In genomic region chr3:121449527-121449926, GRCm38 (mm10) we compare ENCODE assay signal across 13 mouse cellular contexts. TPM values are rescaled to one million over a fixed set of nuclear protein-coding genes. Genes with fewer than 3 reads are reported as not detected.
DNase-seq lines count a peak whose midpoint lies in the region; ATAC-seq and TF ChIP-seq lines count a peak whose summit lies in the region.
"Had no signal": no experiment of that assay in that cellular context is flagged by ENCODE, and none has a peak within 500 bp of the region (broad histone marks: within the 10 kb centered on the region; RNA-seq: fewer than 3 reads in every experiment).

No protein-coding gene starts in this region.

- no peaks in the 10 kb centered on the region for H3K9me3 ChIP-seq in lung, embryonic 14.5 days (ENCODE audit: low read depth, low read length)
- H3K9me3 ChIP-seq: hindbrain, embryonic 13.5 days; liver, embryonic 13.5 days had no signal

- DNase-seq in gastrocnemius, adult 2 months, result no peak
- no peak for DNase-seq in gastrocnemius, postnatal 36 days
- DNase-seq in 3T3-L1 (ENCODE audit: low read depth, low spot score), result peak; percentile 55
- DNase-seq in adrenal gland, postnatal 36 days, result peak; percentile 71 to 75
- DNase-seq in lung, embryonic 14.5 days, result peak; percentile 38
- DNase-seq in left cerebral cortex, adult 18-20 months (ENCODE audit: low spot score in 2 of 2), result no peak
- DNase-seq in frontal cortex, postnatal 14 days (ENCODE audit: low spot score in 2 of 2), result no peak
- DNase-seq in left cerebral cortex, postnatal 14 days (ENCODE audit: low spot score in 2 of 2), result no peak
- DNase-seq: embryo, embryonic 11 days; layer of hippocampus, adult 9-11 months; liver, embryonic 13.5 days had no signal

- intact Hi-C loops in gastrocnemius, adult 2 months (cut with DNase I), result no loop called here
- intact Hi-C loops in gastrocnemius, postnatal 36 days (cut with DNase I), result no loop called here
- intact Hi-C loops in left cerebral cortex, postnatal 14 days (cut with DNase I), result no loop called here

- peak overlapping the region; percentile 51 for H3K27ac ChIP-seq in gastrocnemius, adult 2 months
- no peak overlapping the region for H3K27ac ChIP-seq in lung, embryonic 14.5 days (ENCODE audit: low read depth)
- H3K27ac ChIP-seq: liver, embryonic 13.5 days had no signal

- H3K4me1 ChIP-seq in lung, embryonic 14.5 days (ENCODE audit: insufficient read depth), result peaks cover 4% of the 10 kb centered on the region; the same call in 1 of the 2 replicates

- ATAC-seq in lung, embryonic 14.5 days (ENCODE audit: insufficient read depth), result peak; percentile 39; the same call in 1 of the 2 replicates
- ATAC-seq: CD4-positive, CD25-positive, alpha-beta regulatory T cell, adult 4 months had no signal

- no peak for TF ChIP-seq CTCF in gastrocnemius, adult 2 months (IDR thresholded peaks at IDR 0.05)
- TF ChIP-seq CTCF in lung, embryonic 14.5 days (IDR thresholded peaks at IDR 0.05; ENCODE audit: low read depth), result no peak

- peaks cover 53% of the 10 kb centered on the region for H3K36me3 ChIP-seq in lung, embryonic 14.5 days (ENCODE audit: insufficient read depth)

- H3K4me3 ChIP-seq in gastrocnemius, adult 2 months, result no peak overlapping the region
- H3K4me3 ChIP-seq in lung, embryonic 14.5 days (ENCODE audit: low read depth, low read length), result no peak overlapping the region
- H3K4me3 ChIP-seq: hindbrain, embryonic 13.5 days; liver, embryonic 13.5 days had no signal

- no peak overlapping the region for H3K9ac ChIP-seq in lung, embryonic 14.5 days
- H3K9ac ChIP-seq: hindbrain, embryonic 13.5 days; liver, embryonic 13.5 days had no signal

- 72% methylated on average over 8 of the region's 8 CpGs for WGBS in lung, embryonic 14.5 days

- no peak overlapping the region for H3K4me2 ChIP-seq in lung, embryonic 14.5 days
- H3K4me2 ChIP-seq: hindbrain, embryonic 13.5 days; liver, embryonic 13.5 days had no signal

- no peaks in the 10 kb centered on the region for H3K27me3 ChIP-seq in lung, embryonic 14.5 days (ENCODE audit: insufficient read depth, low read length)
- H3K27me3 ChIP-seq: hindbrain, embryonic 13.5 days; liver, embryonic 13.5 days had no signal

RNA-seq across cellular contexts. Expression of gene Cnn3, which starts 23.2 kb away (rescaled TPM):
- 10 to 100 TPM; 16.5 to 28.2 TPM for total RNA-seq in gastrocnemius, adult 2 months (2021)
- total RNA-seq in gastrocnemius, postnatal 36 days (2021), result 10 to 100 TPM; 19.5 to 22.7 TPM
- 100 to 1,000 TPM; 284 to 529 TPM for total RNA-seq in adrenal gland, postnatal 36 days (2021)
- 671 and 678 TPM in 2 replicates for polyA plus RNA-seq in lung, embryonic 14.5 days (2014; fragmentation: Nextera tagmentation; extraction: Ambion mirVana)
- 10 to 100 TPM; 59.8 to 68.9 TPM for total RNA-seq in left cerebral cortex, adult 18-20 months (2021)
- total RNA-seq in left cerebral cortex, postnatal 14 days (2021), result 10 to 100 TPM; 65.0 to 67.9 TPM

Comparison
In these comparisons a context has a peak if more than half of its experiments do, and no peak if none do; other contexts are left out.
1. DNase-seq: peak in 3T3-L1 (single experiment), adrenal gland, postnatal 36 days (2 of 2) and lung, embryonic 14.5 days (single experiment); none in gastrocnemius, adult 2 months (single experiment), gastrocnemius, postnatal 36 days (0 of 2), left cerebral cortex, adult 18-20 months (0 of 2), frontal cortex, postnatal 14 days (0 of 2) and left cerebral cortex, postnatal 14 days (0 of 2).
2. RNA of gene Cnn3, which starts 23.2 kb away (total RNA-seq): 284 to 529 TPM in adrenal gland, postnatal 36 days; 59.8 to 68.9 TPM in left cerebral cortex, adult 18-20 months, 65.0 to 67.9 TPM in left cerebral cortex, postnatal 14 days, 16.5 to 28.2 TPM in gastrocnemius, adult 2 months and 19.5 to 22.7 TPM in gastrocnemius, postnatal 36 days; every median in the first group is over 4 times any median in the second.